Mouse (Mus musculus) heart, postnatal 14 days (tissue): ENCODE measurements around the gene Cd22. TPM values are rescaled to one million over a fixed set of nuclear protein-coding genes. Genes with fewer than 3 reads are reported as not detected.

Experiments
- DNase-seq, 2 experiments: peaks; one replicate each; pipeline ENCODE4 v3.0.0; 2021 to 2022
- intact Hi-C: fragments of 180-260 bp; cut with DNase I; formaldehyde crosslinking; loops from one replicate; pipeline ENCODE4 v1.15.1; 2025
- total RNA-seq, 2 experiments: library from RNA; stranded (reverse); gene quantifications; 2 replicates each; pipeline ENCODE4 v1.2.3; 2021

Gene Cd22
- total RNA-seq, 2 experiments from 2014 or later = 0.39 to 0.43 TPM

DNA sequence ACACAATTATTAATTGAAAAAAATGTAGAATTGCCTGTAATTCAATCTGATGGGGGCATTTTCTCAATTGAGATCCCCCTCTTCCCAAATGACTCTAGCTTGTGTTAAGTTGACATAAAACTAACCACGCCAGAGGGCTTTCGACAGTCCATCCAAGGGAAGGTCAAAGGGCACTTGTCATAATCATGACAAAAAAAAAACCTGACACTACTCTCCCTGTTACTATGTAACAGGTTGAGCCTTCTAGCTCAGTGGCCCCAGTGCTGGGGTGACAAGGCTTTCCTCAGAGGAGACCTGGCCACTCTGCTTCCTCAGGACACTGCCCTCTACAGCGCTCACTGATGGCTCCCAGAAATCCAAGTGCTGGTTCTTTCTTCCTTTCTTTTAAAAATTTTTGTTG lies 55.8 kb downstream of the Cd22 start:
- no peak for DNase-seq
- intact Hi-C loops = no loop called here

DNA sequence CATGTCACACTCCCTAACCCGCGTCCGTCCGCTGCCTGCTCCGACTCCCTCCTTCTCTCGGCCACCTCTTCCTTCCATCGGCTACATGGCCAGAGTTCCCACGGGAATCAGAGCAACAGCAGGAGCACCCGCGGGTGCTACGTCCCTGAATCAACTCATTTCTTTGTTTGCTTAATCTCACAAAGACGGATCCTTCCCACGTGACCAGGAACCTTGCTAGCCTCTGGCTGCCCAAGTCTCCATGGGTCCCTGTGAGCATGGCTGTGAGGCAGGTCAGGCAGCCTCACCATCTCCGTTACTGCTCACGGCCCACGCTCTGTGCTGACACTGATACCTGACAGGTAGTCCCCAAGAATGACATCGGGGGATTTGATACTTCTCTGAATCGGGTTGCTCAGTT lies 56.5 kb downstream of the Cd22 start, which contains the start of gene Ffar2:
Gene Ffar2, minus strand, starts transcription at position 101 of the 400 bp plus-strand sequence.
- no peak for DNase-seq
- intact Hi-C loops = no loop called here

DNA sequence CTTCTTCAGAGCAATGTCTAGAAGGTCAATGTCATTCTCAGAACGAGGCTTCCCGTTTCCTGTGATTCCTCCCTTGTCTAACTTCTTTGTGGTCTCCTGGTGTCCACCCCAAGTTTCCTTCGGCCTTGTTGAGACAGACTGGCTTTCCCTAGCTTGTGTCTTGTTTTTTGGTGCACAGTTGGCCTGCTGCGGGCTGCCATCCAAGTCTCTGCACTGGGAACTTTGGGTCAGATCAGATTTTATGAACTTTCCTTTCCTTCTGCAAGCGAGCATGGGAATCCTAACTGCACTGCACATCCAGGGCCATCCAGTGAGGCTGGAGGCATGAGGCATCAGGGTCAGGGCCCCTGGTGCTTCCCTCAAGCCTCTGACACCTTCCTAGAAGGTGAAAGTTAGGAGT lies 58.6 kb downstream of the Cd22 start:
- peak in 1 of 2 experiments; percentile 13 for DNase-seq

DNA sequence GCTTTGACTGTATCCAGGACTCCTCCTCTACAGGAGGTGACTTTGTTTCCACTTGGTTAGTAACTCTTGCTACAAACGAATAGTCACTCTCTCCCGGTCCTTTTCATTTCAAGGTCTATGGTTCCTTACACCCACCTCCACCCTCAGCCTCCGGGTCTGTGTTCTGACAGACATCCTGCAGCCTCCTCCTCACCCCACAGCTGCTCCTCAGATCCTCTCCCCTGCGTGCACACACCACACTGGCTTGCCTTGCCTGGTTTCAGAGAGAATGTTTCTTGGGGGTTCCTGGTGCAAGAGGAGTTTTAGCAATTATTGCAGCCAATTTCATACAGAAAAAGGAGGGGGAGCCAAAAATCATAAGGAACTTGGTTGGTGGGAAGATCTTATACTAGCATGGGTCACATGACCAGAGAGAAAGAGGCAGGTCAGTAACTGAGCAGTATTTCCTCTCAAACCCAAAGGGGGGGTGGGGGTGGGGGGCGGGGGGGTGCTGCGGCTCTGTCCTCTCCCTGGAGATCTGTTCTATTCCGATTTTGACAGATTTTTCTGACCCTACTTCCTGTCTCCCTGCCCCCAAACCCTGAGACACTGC lies 59.2 kb downstream of the Cd22 start:
- no peak for DNase-seq
- intact Hi-C loops = no loop called here

More for the DNA sequence above, 58.6 kb downstream of the Cd22 start:
- intact Hi-C loops = no loop called here

DNA sequence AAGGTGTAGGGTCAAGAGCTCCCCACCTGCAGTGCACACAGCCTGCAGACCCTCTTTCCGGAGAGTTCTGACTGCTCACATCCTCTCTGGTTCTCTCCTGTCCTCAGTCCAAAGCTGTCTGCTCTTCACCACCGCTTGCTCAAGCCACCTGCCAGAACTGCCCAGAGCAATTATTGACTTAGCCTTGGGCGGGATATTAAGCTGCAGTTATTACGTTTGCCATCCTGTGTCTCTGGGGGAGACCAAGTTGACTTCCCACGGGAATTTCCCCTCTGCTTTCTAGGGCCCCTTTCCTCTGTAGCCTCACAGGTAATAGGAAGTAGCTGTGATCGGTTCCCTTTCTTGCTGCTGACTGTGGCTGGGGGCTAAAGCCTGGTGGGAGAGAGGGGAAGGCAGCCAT lies 60.0 kb downstream of the Cd22 start:
- intact Hi-C loops = no loop called here
- DNase-seq = no peak

Other genes starting within 250 kb of the Cd22 start
- not detected for gene Etv2, start 244.5 kb downstream of the Cd22 start, total RNA-seq
- 10 to 100 TPM; 49.1 to 53.1 TPM for gene Rbm42, start 230.0 kb downstream of the Cd22 start, total RNA-seq
- gene Haus5, start 215.3 kb downstream of the Cd22 start, total RNA-seq = 1 to 10 TPM; 4.7 to 4.8 TPM
- under 1 TPM in 1 of 2 experiments, not detected in 1; 0.43 TPM for gene Pmis2, start 208.7 kb downstream of the Cd22 start, total RNA-seq
- not detected for gene 2200002J24Rik, start 181.4 kb downstream of the Cd22 start, total RNA-seq
- under 1 TPM in 1 of 2 experiments, not detected in 1; 0.15 TPM for gene Atp4a, start 168.1 kb downstream of the Cd22 start, total RNA-seq
- 100 to 1,000 TPM; 238 to 243 TPM for gene Tmem147, start 150.8 kb downstream of the Cd22 start, total RNA-seq
- gene Gapdhs, start 136.7 kb downstream of the Cd22 start, total RNA-seq = not detected
- 1 to 10 TPM; 4.3 to 5.5 TPM for gene Sbsn, start 128.9 kb downstream of the Cd22 start, total RNA-seq
- gene Dmkn, start 116.6 kb downstream of the Cd22 start, total RNA-seq = 1 to 10 TPM; 4.8 to 7.0 TPM
- not detected for gene Krtdap, start 92.4 kb downstream of the Cd22 start, total RNA-seq
- under 1 TPM; 0.34 to 0.74 TPM for gene Ffar2, start 56.6 kb downstream of the Cd22 start, total RNA-seq
- not detected for gene Ffar3, start 24.2 kb downstream of the Cd22 start, total RNA-seq
- not detected for gene Ffar1, start 18.8 kb downstream of the Cd22 start, total RNA-seq
- under 1 TPM; 0.15 to 0.22 TPM for gene Mag, start 34.5 kb upstream of the Cd22 start, total RNA-seq
- gene Hamp2, start 44.3 kb upstream of the Cd22 start, total RNA-seq = 1 to 10 TPM; 1.9 to 5.4 TPM
- gene Hamp, start 63.7 kb upstream of the Cd22 start, total RNA-seq = 10 to 100 TPM in 1 of 2 experiments, 1 to 10 TPM in 1; 5.1 to 28.3 TPM
- 100 to 1,000 TPM in 1 of 2 experiments, 10 to 100 TPM in 1; 90.2 to 103 TPM for gene Usf2, start 76.5 kb upstream of the Cd22 start, total RNA-seq
- 1 to 10 TPM; 4.2 to 5.0 TPM for gene Lsr, start 93.1 kb upstream of the Cd22 start, total RNA-seq
- gene Fam187b, start 93.4 kb upstream of the Cd22 start, total RNA-seq = under 1 TPM in 1 of 2 experiments, not detected in 1; 0.60 TPM
- 10 to 100 TPM; 28.8 to 29.2 TPM for gene Fxyd5, start 162.1 kb upstream of the Cd22 start, total RNA-seq
- gene Fxyd7, start 171.1 kb upstream of the Cd22 start, total RNA-seq = 1 to 10 TPM; 1.1 to 1.3 TPM
- gene Fxyd1, start 176.9 kb upstream of the Cd22 start, total RNA-seq = 100 to 1,000 TPM; 712 to 747 TPM
- 1 to 10 TPM; 2.8 to 3.5 TPM for gene Lgi4, start 179.0 kb upstream of the Cd22 start, total RNA-seq
- gene Fxyd3, start 196.4 kb upstream of the Cd22 start, total RNA-seq = 1 to 10 TPM; 2.7 to 5.2 TPM
- 1 to 10 TPM; 2.1 to 2.3 TPM for gene Hpn, start 234.9 kb upstream of the Cd22 start, total RNA-seq
- gene Scn1b, start 246.7 kb upstream of the Cd22 start, total RNA-seq = 10 to 100 TPM; 17.9 to 18.4 TPM